ENCODE assay signal across 13 mouse cellular contexts in the genomic region with DNA sequence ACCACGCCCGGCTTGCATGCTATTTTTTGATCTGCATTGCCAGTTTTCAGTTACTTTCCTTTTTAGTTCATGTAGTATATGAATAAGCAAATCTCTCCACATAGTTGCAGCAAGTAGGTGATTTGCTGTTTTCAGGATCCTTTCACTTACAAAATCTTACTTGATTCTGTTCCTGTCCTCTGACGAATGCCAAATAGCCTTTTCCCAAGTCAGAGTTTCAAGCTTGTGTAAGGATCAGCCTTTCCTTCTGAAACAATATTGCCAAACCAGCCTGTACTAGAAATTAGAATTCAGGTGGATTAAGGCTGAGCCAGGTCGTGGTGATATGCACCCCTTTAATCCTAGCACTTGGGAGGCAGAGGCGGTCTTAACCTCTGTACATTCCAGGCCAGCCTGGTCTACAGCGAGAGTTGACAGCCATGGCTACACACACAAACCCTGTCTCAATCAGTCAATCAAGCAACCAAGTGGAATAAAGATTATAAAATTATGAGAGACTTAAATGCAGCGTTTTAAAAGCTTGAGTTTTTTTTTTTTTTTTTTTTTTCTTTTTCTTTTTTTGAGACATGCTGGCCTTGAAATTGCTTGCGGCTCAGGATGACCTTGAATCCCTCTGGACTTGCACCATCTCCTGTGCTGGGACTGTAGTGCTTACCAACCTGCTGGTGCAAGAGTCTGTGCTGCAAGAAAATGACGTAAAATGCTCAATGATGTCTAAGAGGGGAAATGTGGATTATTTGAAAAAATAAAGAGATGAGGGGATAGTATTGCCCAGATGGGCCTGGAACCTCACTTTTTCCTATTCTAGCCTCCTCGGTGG. TPM values are rescaled to one million over a fixed set of nuclear protein-coding genes. Genes with fewer than 3 reads are reported as not detected.
DNase-seq lines count a peak whose midpoint lies in the region; ATAC-seq and TF ChIP-seq lines count a peak whose summit lies in the region.
"Had no signal": no experiment of that assay in that cellular context is flagged by ENCODE, and none has a peak within 500 bp of the region (broad histone marks: within the 10 kb centered on the region; RNA-seq: fewer than 3 reads in every experiment).

No protein-coding gene starts in this region.

- no peak for ATAC-seq in intestine, embryonic 16.5 days
- ATAC-seq in intestine, embryonic 15.5 days = no peak
- ATAC-seq in liver, postnatal 0 days = no peak
- ATAC-seq in megakaryocyte-erythroid progenitor cell, adult 5-6 weeks (replicated peaks; ENCODE audit: low FRiP score, low TSS enrichment, poor library complexity, severe bottlenecking) = no peak

- TF ChIP-seq EP300 in liver, postnatal 0 days (IDR thresholded peaks at IDR 0.05; ENCODE audit: low read depth) = no peak

- no peak overlapping the region for H3K4me2 ChIP-seq in intestine, embryonic 16.5 days (ENCODE audit: low read depth, low read length)
- no peak overlapping the region for H3K4me2 ChIP-seq in intestine, embryonic 15.5 days (replicated peaks)
- peak overlapping the region; percentile 71 for H3K4me2 ChIP-seq in liver, postnatal 0 days (ENCODE audit: low read depth, low read length)

- peaks cover 6% of the 10 kb centered on the region for H3K4me1 ChIP-seq in cerebellum, adult 2 months (ENCODE audit: control insufficient read depth, insufficient read depth, low read length)
- H3K4me1 ChIP-seq in intestine, embryonic 16.5 days (ENCODE audit: control insufficient read depth, insufficient read depth, low read length) = peaks cover 35% of the 10 kb centered on the region
- H3K4me1 ChIP-seq in intestine, embryonic 15.5 days (replicated peaks) = peaks cover 24% of the 10 kb centered on the region
- H3K4me1 ChIP-seq in liver, postnatal 0 days (ENCODE audit: insufficient read depth) = peaks cover 38% of the 10 kb centered on the region

- no peak overlapping the region for H3K9ac ChIP-seq in intestine, embryonic 16.5 days (ENCODE audit: low read depth, low read length)
- no peak overlapping the region for H3K9ac ChIP-seq in intestine, embryonic 15.5 days
- H3K9ac ChIP-seq in liver, postnatal 0 days (replicated peaks) = no peak overlapping the region

- no peak for DNase-seq in cerebellum, adult 2 months
- DNase-seq in cerebellum, postnatal 25 days = no peak
- DNase-seq in adrenal gland, postnatal 36 days = peak; percentile 38 to 49
- DNase-seq in liver, postnatal 0 days = no peak
- no peak for DNase-seq in layer of hippocampus, adult 9-10 months (ENCODE audit: low spot score)
- DNase-seq: heart, postnatal 10 days; lung, embryonic 14.5 days; right cerebral cortex, postnatal 14 days had no signal

- no peaks in the 10 kb centered on the region for H3K36me3 ChIP-seq in intestine, embryonic 16.5 days (ENCODE audit: control insufficient read depth, insufficient read depth, low read length)
- no peaks in the 10 kb centered on the region for H3K36me3 ChIP-seq in intestine, embryonic 15.5 days
- no peaks in the 10 kb centered on the region for H3K36me3 ChIP-seq in liver, postnatal 0 days (replicated peaks; ENCODE audit: insufficient read depth, low read length)

- H3K27ac ChIP-seq in cerebellum, adult 2 months (ENCODE audit: insufficient read depth, low read length) = no peak overlapping the region
- H3K27ac ChIP-seq in intestine, embryonic 16.5 days (ENCODE audit: low read length) = no peak overlapping the region
- H3K27ac ChIP-seq in intestine, embryonic 15.5 days = no peak overlapping the region
- H3K27ac ChIP-seq in liver, postnatal 0 days (ENCODE audit: low read depth) = 0 out of 2 replicates have a peak overlapping the region, but pooled peaks have one; percentile 30
- H3K27ac ChIP-seq: kidney, postnatal 0 days; left cerebral cortex, adult 2 months had no signal

- no peak for TF ChIP-seq CTCF in cerebellum, adult 2 months (IDR thresholded peaks at IDR 0.05; ENCODE audit: borderline replicate concordance, insufficient read depth, low read depth, low read length)
- TF ChIP-seq CTCF in liver, postnatal 0 days (IDR thresholded peaks at IDR 0.05; ENCODE audit: low read depth) = no peak

- H3K4me3 ChIP-seq in cerebellum, adult 2 months (replicated peaks; ENCODE audit: insufficient read depth, low read depth, low read length) = peak overlapping the region; percentile 13
- 0 out of 2 replicates have a peak overlapping the region, but pooled peaks have one; percentile 7 for H3K4me3 ChIP-seq in intestine, embryonic 16.5 days (ENCODE audit: low read length)
- H3K4me3 ChIP-seq in intestine, embryonic 15.5 days (replicated peaks) = no peak overlapping the region
- H3K4me3 ChIP-seq in liver, postnatal 0 days (ENCODE audit: low read depth, low read length) = no peak overlapping the region

- WGBS in cerebellum, adult 2 months = 72% methylated on average over 10 of the region's 10 CpGs
- 84% methylated on average over 10 of the region's 10 CpGs for WGBS in intestine, embryonic 16.5 days
- 85% methylated on average over 10 of the region's 10 CpGs for WGBS in intestine, embryonic 15.5 days
- 73% methylated on average over 10 of the region's 10 CpGs for WGBS in liver, postnatal 0 days (ENCODE audit: insufficient replicate concordance)

- H3K27me3 ChIP-seq in cerebellum, adult 2 months (ENCODE audit: control insufficient read depth, insufficient read depth, low read length) = no peaks in the 10 kb centered on the region
- H3K27me3 ChIP-seq in intestine, embryonic 16.5 days (replicated peaks; ENCODE audit: control insufficient read depth, insufficient read depth, low read length) = no peaks in the 10 kb centered on the region
- H3K27me3 ChIP-seq in intestine, embryonic 15.5 days (replicated peaks) = no peaks in the 10 kb centered on the region
- no peaks in the 10 kb centered on the region for H3K27me3 ChIP-seq in liver, postnatal 0 days (ENCODE audit: insufficient read depth, low read length)

- no peaks in the 10 kb centered on the region for H3K9me3 ChIP-seq in intestine, embryonic 16.5 days (ENCODE audit: control insufficient read depth, low read length)
- no peaks in the 10 kb centered on the region for H3K9me3 ChIP-seq in intestine, embryonic 15.5 days
- H3K9me3 ChIP-seq in liver, postnatal 0 days (ENCODE audit: low read length) = no peaks in the 10 kb centered on the region

- no peak for TF ChIP-seq POLR2A in cerebellum, adult 2 months (IDR thresholded peaks at IDR 0.05; ENCODE audit: borderline replicate concordance, insufficient read depth, low read length)

RNA-seq across cellular contexts. Expression of a gene that starts 1.9 kb away (rescaled TPM):
- polyA plus RNA-seq in cerebellum, adult 2 months (2012; rRNA removed) = 101 and 111 TPM in 2 replicates
- polyA plus RNA-seq in intestine, embryonic 16.5 days (2015; fragmentation: Nextera tagmentation; extraction: Ambion mirVana) = 46.0 and 49.3 TPM in 2 replicates
- polyA plus RNA-seq in intestine, embryonic 15.5 days (2015; fragmentation: Nextera tagmentation; extraction: Ambion mirVana) = 45.3 and 51.1 TPM in 2 replicates
- total RNA-seq in adrenal gland, postnatal 36 days (2021) = 10 to 100 TPM; 84.3 to 95.8 TPM
- 11.1 and 13.6 TPM in 2 replicates for polyA plus RNA-seq in liver, postnatal 0 days (2015; fragmentation: Nextera tagmentation; extraction: Ambion mirVana)
- 56.1 and 105 TPM in 2 replicates for total RNA-seq in megakaryocyte-erythroid progenitor cell, adult 5-6 weeks (2014; fragmentation: Nextera tagmentation)
- total RNA-seq in megakaryocyte-erythroid progenitor cell, adult 5-6 weeks (2017) = 93.4 and 95.7 TPM in 2 replicates

RNA-seq across cellular contexts. Expression of a gene that starts 8.0 kb away (rescaled TPM):
- 52.1 and 56.3 TPM in 2 replicates for polyA plus RNA-seq in cerebellum, adult 2 months (2012; rRNA removed)
- 13.5 and 13.9 TPM in 2 replicates for polyA plus RNA-seq in intestine, embryonic 16.5 days (2015; fragmentation: Nextera tagmentation; extraction: Ambion mirVana)
- 15.3 and 17.4 TPM in 2 replicates for polyA plus RNA-seq in intestine, embryonic 15.5 days (2015; fragmentation: Nextera tagmentation; extraction: Ambion mirVana)
- total RNA-seq in adrenal gland, postnatal 36 days (2021) = 10 to 100 TPM in 1 of 2 experiments, 1 to 10 TPM in 1; 9.7 to 12.1 TPM
- polyA plus RNA-seq in liver, postnatal 0 days (2015; fragmentation: Nextera tagmentation; extraction: Ambion mirVana) = 2.6 and 3.2 TPM in 2 replicates
- 16.9 and 18.8 TPM in 2 replicates for total RNA-seq in megakaryocyte-erythroid progenitor cell, adult 5-6 weeks (2014; fragmentation: Nextera tagmentation)
- total RNA-seq in megakaryocyte-erythroid progenitor cell, adult 5-6 weeks (2017) = 18.9 and 26.8 TPM in 2 replicates

RNA-seq across cellular contexts. Expression of a gene that starts 47.1 kb away (rescaled TPM):
- 24.4 and 25.2 TPM in 2 replicates for polyA plus RNA-seq in cerebellum, adult 2 months (2012; rRNA removed)
- 30.7 and 31.6 TPM in 2 replicates for polyA plus RNA-seq in intestine, embryonic 16.5 days (2015; fragmentation: Nextera tagmentation; extraction: Ambion mirVana)
- polyA plus RNA-seq in intestine, embryonic 15.5 days (2015; fragmentation: Nextera tagmentation; extraction: Ambion mirVana) = 39.3 and 39.8 TPM in 2 replicates
- total RNA-seq in adrenal gland, postnatal 36 days (2021) = 10 to 100 TPM; 32.7 to 37.6 TPM
- polyA plus RNA-seq in liver, postnatal 0 days (2015; fragmentation: Nextera tagmentation; extraction: Ambion mirVana) = 11.4 and 11.6 TPM in 2 replicates
- total RNA-seq in megakaryocyte-erythroid progenitor cell, adult 5-6 weeks (2014; fragmentation: Nextera tagmentation) = 66.1 and 66.2 TPM in 2 replicates
- 70.7 and 92.4 TPM in 2 replicates for total RNA-seq in megakaryocyte-erythroid progenitor cell, adult 5-6 weeks (2017)

Comparison
In these comparisons a context has a peak if more than half of its experiments do, and no peak if none do; other contexts are left out.
1. H3K4me3 ChIP-seq: peak in cerebellum, adult 2 months (single experiment) and intestine, embryonic 16.5 days (single experiment); none in intestine, embryonic 15.5 days (single experiment) and liver, postnatal 0 days (single experiment).
2. DNase-seq: peak in adrenal gland, postnatal 36 days (2 of 2); none in cerebellum, adult 2 months (0 of 2), cerebellum, postnatal 25 days (0 of 2), liver, postnatal 0 days (single experiment) and layer of hippocampus, adult 9-10 months (single experiment).